Mouse (Mus musculus) gastrocnemius, adult 2 months (tissue): ENCODE results near the gene Cntrl. TPM values are rescaled to one million over a fixed set of nuclear protein-coding genes. Genes with fewer than 3 reads are reported as not detected.

Experiments used
- DNase-seq: peaks from one replicate; pipeline ENCODE4 v3.0.0; 2022
- H3K27ac ChIP-seq: fragments of 200-600 bp; 2 replicates; pipeline ENCODE4 v1.8.1; 2022; ENCODE audit warnings: mild to moderate bottlenecking
- H3K4me3 ChIP-seq: fragments of 200-600 bp; 2 replicates; pipeline ENCODE4 v1.8.1; 2022; ENCODE audit warnings: mild to moderate bottlenecking, moderate library complexity
- CTCF ChIP-seq: fragments of 200-600 bp; IDR thresholded peaks from 2 replicates; pipeline ENCODE4 v1.8.1; 2022; ENCODE audit warnings: antibody characterized with exemption, mild to moderate bottlenecking, moderate library complexity
- intact Hi-C: fragments of 180-260 bp; cut with DNase I; formaldehyde crosslinking; loops from one replicate; pipeline ENCODE4 v1.15.1; 2025
- total RNA-seq, 2 experiments: library from RNA; stranded (reverse); gene quantifications; 2 replicates each; pipeline ENCODE4 v1.2.3; 2021

Gene Cntrl
- total RNA-seq, 2 experiments from 2014 or later, result 8.0 to 8.4 TPM

DNA sequence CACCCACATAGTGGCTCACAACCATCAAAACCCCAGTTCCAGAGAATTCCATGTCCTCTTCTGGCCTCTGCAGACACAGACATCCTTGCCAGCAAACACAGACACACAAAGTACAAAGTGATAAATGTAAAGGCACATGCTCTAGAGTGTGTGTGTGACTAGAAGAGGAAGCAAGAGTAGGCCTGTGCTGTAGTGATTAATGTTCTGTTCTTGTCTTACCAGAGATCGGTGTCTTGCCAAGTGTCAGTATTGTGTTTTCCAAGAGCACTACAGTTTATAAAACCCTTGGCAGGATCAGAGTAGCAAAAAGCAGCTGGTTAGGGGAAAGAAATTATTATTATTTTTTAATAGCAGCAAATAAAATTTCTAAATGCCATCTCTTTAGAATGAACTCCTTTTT is 29.3 kb downstream of the Cntrl start:
- no peak overlapping the region for H3K27ac ChIP-seq
- TF ChIP-seq CTCF, result no peak
- DNase-seq, result no peak
- intact Hi-C loops, result no loop called here
- no peak overlapping the region for H3K4me3 ChIP-seq

DNA sequence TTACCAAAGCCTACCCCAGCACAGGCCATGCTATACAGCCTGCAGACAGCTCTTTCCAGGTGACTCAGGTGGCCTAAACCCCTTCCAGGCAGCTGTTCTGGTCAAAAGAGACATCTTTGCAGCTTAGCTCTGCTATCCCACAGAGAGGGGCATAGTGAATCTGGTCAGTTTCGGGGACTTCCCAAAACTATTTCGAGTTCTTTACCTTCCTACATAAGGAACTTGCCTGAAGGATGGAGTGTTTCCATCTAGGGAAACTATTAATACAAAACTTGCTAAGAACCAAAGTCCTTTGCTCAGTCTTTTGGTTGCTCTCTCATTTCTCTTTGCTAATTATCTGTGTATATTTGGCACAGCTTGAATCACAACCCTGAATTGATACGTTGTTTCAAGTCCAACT is 32.4 kb downstream of the Cntrl start:
- intact Hi-C loops, result no loop called here
- no peak for TF ChIP-seq CTCF

DNA sequence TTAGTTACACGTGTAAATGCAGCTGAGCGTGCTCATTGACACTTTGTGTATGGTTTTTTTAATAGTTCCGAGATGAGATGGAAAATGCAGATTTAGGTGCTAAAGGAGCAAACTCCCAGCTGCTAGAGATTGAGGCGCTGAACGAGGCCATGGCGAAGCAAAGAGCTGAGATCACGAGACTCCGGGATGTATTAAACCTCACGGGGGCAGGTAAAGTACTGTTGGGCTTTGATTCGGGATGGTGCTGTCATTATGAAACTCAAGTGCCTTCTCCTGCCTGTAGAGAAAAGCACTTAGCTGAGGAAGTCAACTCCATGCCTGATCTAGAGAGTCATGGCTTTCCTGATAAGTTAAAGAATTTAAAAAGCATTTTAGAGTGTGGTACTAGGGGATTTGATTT is 39.5 kb downstream of the Cntrl start:
- intact Hi-C loops, result no loop called here
- no peak for DNase-seq
- Histone ChIP-seq H3K4me3 (no peak overlapping the region), H3K27ac (no peak overlapping the region)
- TF ChIP-seq CTCF, result no peak

More for the DNA sequence above, 32.4 kb downstream of the Cntrl start:
- H3K27ac ChIP-seq, result no peak overlapping the region
- no peak for DNase-seq
- H3K4me3 ChIP-seq, result no peak overlapping the region

DNA sequence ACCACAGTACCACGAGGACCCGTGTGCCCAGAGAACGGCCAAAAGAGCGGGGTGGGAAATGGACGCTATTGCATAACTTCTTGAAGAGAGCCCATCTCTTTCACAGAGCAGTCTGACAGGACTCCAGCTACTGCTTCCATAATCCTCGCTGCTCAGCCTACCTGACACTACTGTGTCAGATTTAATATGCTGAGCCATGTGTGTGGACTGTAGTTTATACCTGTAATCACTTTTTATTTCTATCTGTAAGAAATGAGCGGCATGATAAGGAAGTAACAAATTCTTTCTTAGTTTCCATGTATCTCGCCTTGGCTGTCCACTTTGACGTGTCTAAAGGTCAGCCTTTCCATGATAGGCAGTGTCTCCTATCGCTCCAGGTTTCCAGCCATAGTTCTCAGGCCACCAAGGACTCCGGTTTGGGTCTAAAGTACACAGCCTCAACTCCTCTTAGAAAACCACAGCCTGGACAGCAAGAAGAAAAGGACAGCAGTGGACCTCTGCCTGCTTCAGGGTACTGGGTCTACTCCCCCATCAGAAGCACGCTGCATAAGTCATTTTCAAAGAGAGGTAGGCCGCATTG is 42.1 kb downstream of the Cntrl start:
- no peak for DNase-seq
- H3K27ac ChIP-seq, result no peak overlapping the region
- no peak overlapping the region for H3K4me3 ChIP-seq
- intact Hi-C loops, result no loop called here
- no peak for TF ChIP-seq CTCF

DNA sequence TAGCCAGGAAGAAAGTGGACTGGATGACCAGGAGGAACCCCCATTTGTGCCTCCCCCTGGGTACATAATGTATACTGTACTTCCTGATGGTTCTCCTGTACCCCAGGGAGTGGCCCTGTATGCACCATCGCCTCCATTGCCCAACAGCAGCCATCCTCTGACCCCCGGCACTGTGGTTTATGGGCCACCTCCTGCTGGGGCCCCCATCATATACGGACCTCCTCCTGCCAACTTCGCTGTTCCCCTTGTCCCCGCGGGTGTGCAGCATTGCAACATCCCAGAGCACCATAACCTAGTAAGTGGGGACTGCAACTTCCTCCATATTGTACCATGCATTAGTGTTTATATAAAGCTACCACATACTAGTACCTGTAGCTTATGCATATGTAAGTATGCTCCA is 43.9 kb downstream of the Cntrl start:
- Histone ChIP-seq H3K4me3 (no peak overlapping the region), H3K27ac (no peak overlapping the region)
- no peak for DNase-seq
- no peak for TF ChIP-seq CTCF
- intact Hi-C loops, result no loop called here

DNA sequence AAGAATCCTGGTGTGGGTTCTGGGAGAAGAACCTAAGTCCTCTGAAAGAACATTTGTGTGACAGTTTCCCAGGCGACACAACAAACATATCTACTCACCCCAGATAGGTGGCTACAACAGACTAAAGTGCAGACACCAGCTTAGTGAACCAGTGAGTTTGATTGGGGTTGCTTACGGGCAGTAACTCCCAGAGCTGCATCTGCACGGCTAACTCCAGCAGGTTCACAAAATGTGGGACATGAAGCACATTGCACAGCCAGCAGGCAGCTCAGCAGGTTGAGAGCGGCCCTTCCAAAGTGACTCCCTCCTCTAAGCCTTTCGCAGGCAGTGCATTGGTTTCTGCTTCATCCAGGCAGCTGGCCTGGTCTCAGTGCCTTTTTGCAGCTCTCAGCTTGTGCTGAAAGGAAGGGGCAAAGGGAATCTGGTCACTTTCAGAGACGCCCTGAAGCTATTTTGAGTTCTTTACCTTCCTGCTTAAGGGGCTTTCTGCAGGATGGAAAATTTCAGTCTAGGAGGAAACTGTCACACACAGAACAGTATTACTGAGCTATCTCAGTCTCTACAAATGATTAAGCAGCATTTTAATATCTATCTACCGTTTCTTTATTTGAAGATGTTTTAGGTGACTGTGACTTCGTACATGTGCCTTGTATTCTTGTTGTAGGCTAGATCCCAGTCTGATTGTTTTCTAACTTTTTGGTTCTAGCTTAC is 44.7 kb downstream of the Cntrl start:
- TF ChIP-seq CTCF, result no peak
- Histone ChIP-seq H3K4me3 (no peak overlapping the region), H3K27ac (no peak overlapping the region)
- no peak for DNase-seq
- intact Hi-C loops, result no loop called here

DNA sequence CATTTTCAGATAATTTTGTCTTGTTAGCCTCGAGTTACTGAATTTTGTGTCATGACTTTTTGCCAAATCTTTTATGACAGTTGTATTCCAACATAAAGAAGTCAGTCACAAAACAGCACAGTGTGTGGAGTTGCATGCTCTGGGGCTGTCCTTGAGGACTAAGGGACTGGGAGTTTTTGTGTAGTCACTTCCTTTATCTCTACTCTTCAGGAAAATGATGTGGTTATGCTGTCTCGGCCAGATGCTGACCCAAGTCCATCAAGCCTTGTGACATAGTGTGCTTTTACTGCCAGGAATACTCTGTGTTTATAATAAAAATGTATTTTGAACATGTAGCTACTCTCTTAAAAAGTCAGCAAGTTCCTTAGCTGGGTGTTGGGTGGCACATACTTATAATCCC is 47.7 kb downstream of the Cntrl start:
- TF ChIP-seq CTCF, result no peak
- Histone ChIP-seq H3K4me3 (no peak overlapping the region), H3K27ac (no peak overlapping the region)
- DNase-seq, result no peak
- intact Hi-C loops, result no loop called here

DNA sequence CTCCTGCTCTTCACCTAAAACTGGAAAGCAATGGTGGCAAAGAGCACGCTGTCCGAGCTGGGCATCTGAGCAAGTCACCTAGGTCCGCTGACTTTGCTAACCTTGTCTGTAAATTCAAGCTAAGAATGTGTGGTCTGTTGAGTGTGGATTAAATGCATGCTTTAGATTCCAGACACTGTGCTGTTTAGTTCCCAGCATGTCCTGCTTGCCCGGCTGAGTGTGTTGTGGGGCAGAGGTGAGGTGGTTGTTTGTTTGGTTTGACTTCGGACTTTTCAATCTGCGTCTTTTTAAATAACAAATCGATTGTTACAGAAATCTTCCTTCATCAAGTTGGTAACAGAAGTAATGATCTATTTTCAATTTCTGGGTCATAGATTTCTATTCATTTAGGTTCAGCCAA is 48.5 kb downstream of the Cntrl start:
- TF ChIP-seq CTCF, result no peak
- DNase-seq, result no peak
- Histone ChIP-seq H3K4me3 (no peak overlapping the region), H3K27ac (no peak overlapping the region)
- intact Hi-C loops, result no loop called here

DNA sequence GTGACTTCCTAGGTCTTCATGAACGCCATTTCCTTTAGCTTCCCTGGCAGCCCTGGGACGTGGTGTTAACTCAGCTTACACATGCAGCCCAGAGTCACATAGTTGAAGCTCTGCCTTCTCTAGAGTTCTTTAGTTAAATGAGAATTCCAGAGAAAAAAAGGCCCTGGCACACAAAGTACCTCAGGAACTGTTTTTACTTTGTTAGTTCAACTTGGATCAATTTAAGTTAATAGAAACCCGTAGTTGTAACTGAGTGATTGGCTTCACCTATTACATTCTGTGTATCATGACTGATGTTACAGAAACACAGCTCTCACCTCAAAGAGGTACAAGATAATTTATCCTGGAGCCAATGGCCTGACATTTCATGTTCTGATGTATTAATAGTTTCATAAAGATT is 49.1 kb downstream of the Cntrl start:
- Histone ChIP-seq H3K27ac (no peak overlapping the region), H3K4me3 (no peak overlapping the region)
- intact Hi-C loops, result no loop called here
- DNase-seq, result no peak
- no peak for TF ChIP-seq CTCF

DNA sequence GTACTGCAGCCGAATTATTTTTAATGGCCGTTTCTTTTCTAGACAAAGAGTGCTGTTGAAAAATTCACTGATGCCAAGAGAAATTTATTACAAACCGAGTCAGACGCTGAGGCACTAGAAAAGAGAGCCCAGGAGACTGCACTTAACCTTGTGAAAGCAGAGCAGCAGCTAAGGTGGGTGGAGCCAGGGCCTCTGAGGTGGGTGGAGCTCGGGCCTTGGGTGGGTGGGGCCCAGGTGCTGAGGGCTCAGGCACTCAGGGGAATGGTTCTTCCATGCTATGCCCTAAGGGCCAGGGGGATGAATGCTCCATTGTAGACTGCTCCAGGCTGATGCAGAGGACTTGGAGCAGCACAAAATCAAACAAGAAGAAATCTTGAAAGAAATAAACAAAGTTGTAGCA is 50.9 kb downstream of the Cntrl start:
- no peak for TF ChIP-seq CTCF
- DNase-seq, result no peak
- Histone ChIP-seq H3K4me3 (no peak overlapping the region), H3K27ac (no peak overlapping the region)
- intact Hi-C loops, result no loop called here

DNA sequence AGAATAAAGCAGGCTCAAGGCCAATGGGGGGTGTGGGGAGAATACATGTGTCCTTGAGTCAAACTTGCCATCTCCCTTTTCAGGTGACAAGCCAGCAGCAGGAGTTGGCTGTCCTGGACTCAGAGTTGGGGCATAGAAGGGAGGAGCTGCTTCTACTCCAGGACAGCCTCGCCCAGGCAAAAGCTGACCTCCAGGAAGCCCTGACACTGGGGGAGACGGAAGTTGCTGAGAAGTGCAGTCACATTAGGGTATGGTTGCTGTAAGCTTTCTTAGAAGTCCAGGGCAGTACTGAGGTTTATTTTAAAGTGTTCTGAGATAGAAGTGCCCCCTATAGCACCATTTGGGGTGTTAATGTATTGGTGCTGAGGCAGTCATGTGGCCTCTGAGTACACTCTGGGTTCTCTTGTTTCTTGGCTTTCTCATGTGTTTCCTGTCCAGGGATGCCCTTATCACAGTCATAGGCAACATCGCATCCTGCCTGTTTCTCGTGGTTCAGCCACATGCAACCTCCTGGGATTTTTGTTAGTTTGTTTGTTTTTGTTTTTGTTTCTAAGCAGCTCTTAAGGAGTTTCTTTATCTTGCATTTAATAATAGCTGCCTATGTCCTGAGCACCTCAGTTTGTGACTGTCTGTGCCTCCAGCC is 52.7 kb downstream of the Cntrl start:
- no peak for DNase-seq
- no peak overlapping the region for H3K27ac ChIP-seq
- no peak overlapping the region for H3K4me3 ChIP-seq
- TF ChIP-seq CTCF, result no peak
- intact Hi-C loops, result no loop called here

DNA sequence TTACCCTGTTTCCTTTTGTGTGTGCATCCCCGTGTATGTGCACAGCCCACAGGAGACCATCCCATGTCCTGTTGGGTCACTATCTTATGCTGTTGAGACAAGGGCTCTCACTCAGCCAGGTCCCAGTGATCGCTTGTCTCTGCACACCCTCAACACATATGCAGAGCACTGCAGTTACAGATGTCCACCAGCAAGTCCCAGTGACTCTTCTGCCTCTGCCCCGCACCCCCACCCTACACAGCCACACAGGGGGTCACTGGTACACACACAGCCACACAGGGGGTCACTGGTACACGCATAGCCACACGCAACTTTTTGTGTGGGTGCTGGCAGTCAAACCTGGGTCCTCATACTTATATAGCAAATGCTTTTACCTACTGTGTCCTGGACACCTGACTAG is 54.1 kb downstream of the Cntrl start:
- no peak for DNase-seq
- no peak for TF ChIP-seq CTCF
- intact Hi-C loops, result no loop called here
- Histone ChIP-seq H3K27ac (no peak overlapping the region), H3K4me3 (no peak overlapping the region)

DNA sequence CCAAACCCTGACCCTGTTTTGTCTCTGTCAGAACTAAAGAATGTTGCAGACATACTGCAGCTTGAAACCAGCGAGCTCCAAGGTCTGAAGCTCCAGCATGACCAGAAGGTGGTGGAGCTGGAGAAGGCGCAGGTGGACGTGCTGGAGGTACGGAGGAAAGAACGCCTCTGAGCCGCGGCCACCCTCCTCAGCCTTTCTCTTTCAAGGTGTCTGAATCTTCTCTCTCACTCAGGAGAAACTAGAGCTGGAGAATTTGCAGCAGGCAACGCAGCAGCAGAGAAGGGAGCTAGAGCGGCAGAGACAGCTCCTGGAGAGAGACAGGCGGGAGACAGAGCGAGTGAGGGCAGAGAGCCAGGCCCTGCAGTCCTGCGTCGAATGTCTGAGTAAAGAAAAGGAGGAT is 56.1 kb downstream of the Cntrl start:
- no peak overlapping the region for H3K4me3 ChIP-seq
- intact Hi-C loops, result no loop called here
- TF ChIP-seq CTCF, result no peak
- H3K27ac ChIP-seq, result no peak overlapping the region
- no peak for DNase-seq

DNA sequence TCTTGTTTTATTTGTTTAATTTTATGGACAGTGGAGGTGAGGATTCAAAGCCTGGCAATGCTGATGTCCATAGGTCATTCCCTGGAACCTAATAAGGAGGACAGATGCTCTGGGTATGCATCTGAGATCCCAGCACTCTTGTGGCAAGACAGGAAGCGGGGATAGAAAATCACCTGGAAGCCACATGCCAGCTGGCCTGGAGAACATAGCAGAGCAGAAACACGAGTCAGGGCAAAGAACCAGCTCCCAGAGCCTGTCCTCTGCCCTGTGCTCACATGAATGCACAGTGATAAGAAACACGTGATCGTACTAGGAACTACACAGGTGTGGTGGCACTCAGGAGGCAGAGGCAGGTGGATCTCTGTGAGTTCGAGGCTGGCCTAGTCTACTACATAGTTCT is 57.5 kb downstream of the Cntrl start:
- DNase-seq, result no peak
- intact Hi-C loops, result no loop called here
- TF ChIP-seq CTCF, result no peak
- Histone ChIP-seq H3K4me3 (no peak overlapping the region), H3K27ac (no peak overlapping the region)
